ENCODE assay signal across 10 mouse cellular contexts in the genomic region with DNA sequence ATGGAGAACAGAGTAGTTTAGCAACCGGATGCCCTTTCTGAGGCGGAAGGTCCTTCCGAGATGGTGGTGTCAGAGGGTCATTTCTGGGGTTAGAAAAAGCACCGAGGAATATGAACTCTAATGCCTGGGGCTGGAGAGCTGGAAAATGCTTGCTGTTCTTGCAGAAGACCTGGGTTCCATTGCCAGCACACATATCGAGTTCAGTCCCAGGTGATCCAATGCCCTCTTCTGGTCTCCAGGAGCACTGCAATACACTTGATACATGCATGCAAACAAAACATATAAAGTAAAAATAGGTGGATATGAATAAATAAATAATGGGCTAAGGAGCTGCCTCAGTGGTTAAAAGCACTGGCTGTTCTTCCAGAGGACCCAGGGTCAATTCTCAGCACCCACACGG. TPM values are rescaled to one million over a fixed set of nuclear protein-coding genes. Genes with fewer than 3 reads are reported as not detected.
DNase-seq lines count a peak whose midpoint lies in the region; TF ChIP-seq lines count a peak whose summit lies in the region.
"Had no signal": no experiment of that assay in that cellular context is flagged by ENCODE, and none has a peak within 500 bp of the region (broad histone marks: within the 10 kb centered on the region; RNA-seq: fewer than 3 reads in every experiment).

No protein-coding gene starts in this region.

- no peaks in the 10 kb centered on the region for H3K27me3 ChIP-seq in spleen, adult 2 months (ENCODE audit: control insufficient read depth, insufficient read depth, low read length)
- H3K27me3 ChIP-seq in splenic B cell, adult 2 months (ENCODE audit: control insufficient read depth, insufficient read depth, low read length, poor library complexity, severe bottlenecking): no peaks in the 10 kb centered on the region
- H3K27me3 ChIP-seq: midbrain, embryonic 15.5 days; stomach, embryonic 15.5 days had no signal

- peak; percentile 46 for DNase-seq in embryo, embryonic 10 days (ENCODE audit: low spot score)
- no peak for DNase-seq in embryo, embryonic 11 days
- DNase-seq in spleen, adult 2 months (ENCODE audit: low read depth in 1 of 2, low spot score in 2 of 2): peak; percentile 12 to 23
- no peak for DNase-seq in spleen, postnatal 4 days (ENCODE audit: low spot score in 2 of 2)
- DNase-seq in induced T-regulatory cell, adult 2 months (ENCODE audit: low read depth): peak; percentile 36
- DNase-seq in splenic B cell, adult 2 months (ENCODE audit: low read depth, low spot score): peak; percentile 62
- DNase-seq in layer of hippocampus, adult 18-20 months (ENCODE audit: low spot score in 2 of 2): no peak
- DNase-seq in ovary, postnatal 36 days (ENCODE audit: low spot score): no peak

- no peak for TF ChIP-seq POLR2A in spleen, adult 2 months (IDR thresholded peaks at IDR 0.05; ENCODE audit: low read depth, low read length)

- H3K4me3 ChIP-seq in spleen, adult 2 months (ENCODE audit: extremely low read depth, insufficient read depth, insufficient read length): no peak overlapping the region
- H3K4me3 ChIP-seq: midbrain, embryonic 15.5 days; stomach, embryonic 15.5 days had no signal

- no peak overlapping the region for H3K27ac ChIP-seq in spleen, adult 2 months (ENCODE audit: insufficient read depth, low read length)
- H3K27ac ChIP-seq: midbrain, embryonic 15.5 days; stomach, embryonic 15.5 days had no signal

- WGBS in spleen, adult 2 months: 62% methylated on average over 6 of the region's 6 CpGs

- H3K4me1 ChIP-seq in spleen, adult 2 months (ENCODE audit: control insufficient read depth, insufficient read depth, insufficient read length): peaks cover 2% of the 10 kb centered on the region; the same call in 1 of the 2 replicates
- H3K4me1 ChIP-seq: stomach, embryonic 15.5 days had no signal

- no peaks in the 10 kb centered on the region for H3K36me3 ChIP-seq in spleen, adult 2 months (ENCODE audit: control insufficient read depth, insufficient read depth, low read length)
- H3K36me3 ChIP-seq in splenic B cell, adult 2 months (ENCODE audit: control insufficient read depth, insufficient read depth, low read length, poor library complexity, severe bottlenecking): no peaks in the 10 kb centered on the region
- H3K36me3 ChIP-seq: midbrain, embryonic 15.5 days; stomach, embryonic 15.5 days had no signal

- TF ChIP-seq CTCF in spleen, adult 2 months (IDR thresholded peaks at IDR 0.05; ENCODE audit: extremely low read depth, insufficient read depth, insufficient read length, insufficient replicate concordance): peak; percentile 34; the same call in 1 of the 2 replicates

RNA-seq across cellular contexts. Expression of a gene that starts 22.4 kb away (rescaled TPM):
- 346 and 410 TPM in 2 replicates for polyA plus RNA-seq in spleen, adult 2 months (2012; rRNA removed)
- 100 to 1,000 TPM; 288 to 309 TPM for total RNA-seq in layer of hippocampus, adult 18-20 months (2021)

RNA-seq across cellular contexts. Expression of a gene that starts 38.1 kb away (rescaled TPM):
- 68.2 and 77.3 TPM in 2 replicates for polyA plus RNA-seq in spleen, adult 2 months (2012; rRNA removed)
- total RNA-seq in layer of hippocampus, adult 18-20 months (2021): 100 to 1,000 TPM; 102 to 103 TPM

Comparison
In these comparisons a context has a peak if more than half of its experiments do, and no peak if none do; other contexts are left out.
1. DNase-seq: peak in embryo, embryonic 10 days (single experiment), spleen, adult 2 months (2 of 2), induced T-regulatory cell, adult 2 months (single experiment) and splenic B cell, adult 2 months (single experiment); none in embryo, embryonic 11 days (single experiment), spleen, postnatal 4 days (0 of 2), layer of hippocampus, adult 18-20 months (0 of 2) and ovary, postnatal 36 days (single experiment).